Mouse (Mus musculus) cortical plate, adult 2 months (tissue): ENCODE measurements around the gene Ccdc189.

Experiments used
- CTCF ChIP-seq: fragments of 200-500 bp; IDR thresholded peaks from 2 replicates; pipeline ENCODE4 v1.5.1; 2011; ENCODE audit warnings: mild to moderate bottlenecking, control low read depth, low read length; ENCODE audit not compliant: insufficient read depth; ENCODE audit errors: extremely low read depth
- POLR2A ChIP-seq: fragments of 200-500 bp; IDR thresholded peaks from 2 replicates; pipeline ENCODE4 v1.6.1; 2011; ENCODE audit warnings: mild to moderate bottlenecking, low read length, control low read depth; ENCODE audit not compliant: insufficient read depth; ENCODE audit errors: extremely low read depth

DNA sequence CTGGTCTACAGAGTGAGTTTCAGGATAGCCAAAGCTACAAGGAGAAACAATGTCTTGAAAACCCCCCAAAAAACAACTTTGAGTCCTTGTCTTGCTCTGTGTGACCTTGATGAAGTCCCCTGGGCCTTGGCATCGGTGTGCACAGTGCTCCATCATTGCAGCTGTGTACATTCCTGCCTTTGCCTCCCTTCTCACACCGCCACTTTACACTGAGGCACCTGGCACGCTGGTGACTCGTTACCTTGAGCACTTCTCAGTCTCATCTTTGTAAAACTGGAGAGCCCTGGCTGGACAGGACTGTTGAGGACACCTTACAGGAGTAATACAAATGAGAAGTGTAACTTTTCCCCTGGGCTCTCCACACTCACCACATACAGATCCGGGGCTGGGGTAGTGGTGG lies 1.2 kb downstream of the Ccdc189 start:
- TF ChIP-seq CTCF (no peak), POLR2A (no peak)
